Mouse (Mus musculus) testis, adult 2 months (tissue): Measurements from ENCODE around the gene Kcnip3. TPM values are rescaled to one million over a fixed set of nuclear protein-coding genes. Genes with fewer than 3 reads are reported as not detected.

Experiments used
- H3K27ac ChIP-seq: fragments of 200-500 bp; 2 replicates; pipeline ENCODE4 v1.5.1; 2012; ENCODE audit warnings: low read depth, low read length; ENCODE audit not compliant: control insufficient read depth, insufficient read depth
- H3K27me3 ChIP-seq: fragments of 200-500 bp; 2 replicates; pipeline ENCODE4 v1.6.1; 2012; ENCODE audit warnings: mild to moderate bottlenecking, low read length, moderate library complexity; ENCODE audit not compliant: control insufficient read depth, insufficient read depth
- H3K36me3 ChIP-seq: fragments of 200-500 bp; 2 replicates; pipeline ENCODE4 v1.6.1; 2012; ENCODE audit warnings: mild to moderate bottlenecking, low read length; ENCODE audit not compliant: control insufficient read depth, insufficient read depth
- H3K4me1 ChIP-seq: fragments of 200-500 bp; 2 replicates; pipeline ENCODE4 v1.6.1; 2012; ENCODE audit warnings: low read length; ENCODE audit not compliant: control insufficient read depth, insufficient read depth
- H3K4me3 ChIP-seq: fragments of 200-500 bp; 2 replicates; pipeline ENCODE4 v1.5.1; 2012; ENCODE audit warnings: low read depth, mild to moderate bottlenecking, low read length, moderate library complexity, mixed read lengths; ENCODE audit not compliant: control insufficient read depth
- CTCF ChIP-seq: fragments of 200-500 bp; IDR thresholded peaks from 2 replicates; pipeline ENCODE4 v1.5.1; 2012; ENCODE audit warnings: low read depth, mild to moderate bottlenecking, inconsistent platforms, low read length, moderate library complexity; ENCODE audit not compliant: control insufficient read depth, insufficient read depth, insufficient replicate concordance
- POLR2A ChIP-seq: fragments of 200-500 bp; IDR thresholded peaks from 2 replicates; pipeline ENCODE4 v1.6.1; 2012; ENCODE audit warnings: low read depth, mild to moderate bottlenecking, inconsistent platforms, low read length, moderate library complexity; ENCODE audit not compliant: control insufficient read depth
- polyA plus RNA-seq: library from polyadenylated mRNA; depleted of rRNA; stranded (reverse); fragments of >200 nt; gene quantifications from 2 replicates; pipeline ENCODE4 v1.2.3, GENCODE M21; 2012; rRNA removed

Gene Kcnip3
- polyA plus RNA-seq, 1 experiment, result 2.7 TPM

GRCm38 (mm10) chr2:127418266-127418970 lies 103.5 kb downstream of the Kcnip3 start:
- TF ChIP-seq POLR2A (no peak), CTCF (no peak)
- H3K4me1 ChIP-seq, result no peaks in the 10 kb centered on the region; the same call in 1 of the 2 replicates
- no peaks in the 10 kb centered on the region for H3K36me3 ChIP-seq
- H3K27me3 ChIP-seq, result no peaks in the 10 kb centered on the region
- no peak overlapping the region for H3K27ac ChIP-seq
- H3K4me3 ChIP-seq, result no peak overlapping the region

GRCm38 (mm10) chr2:127416706-127417105 lies 105.2 kb downstream of the Kcnip3 start:
- Histone ChIP-seq H3K4me1 (no peaks in the 10 kb centered on the region; the same call in 1 of the 2 replicates), H3K27ac (no peak overlapping the region), H3K36me3 (no peaks in the 10 kb centered on the region), H3K27me3 (no peaks in the 10 kb centered on the region), H3K4me3 (no peak overlapping the region)
- TF ChIP-seq CTCF, result no peak
- no peak for TF ChIP-seq POLR2A

GRCm38 (mm10) chr2:127415806-127416205 lies 106.1 kb downstream of the Kcnip3 start:
- Histone ChIP-seq H3K27me3 (no peaks in the 10 kb centered on the region), H3K36me3 (no peaks in the 10 kb centered on the region), H3K4me3 (no peak overlapping the region), H3K27ac (no peak overlapping the region), H3K4me1 (no peaks in the 10 kb centered on the region; the same call in 1 of the 2 replicates)
- TF ChIP-seq CTCF (no peak), POLR2A (no peak)

GRCm38 (mm10) chr2:127411126-127411525 lies 110.8 kb downstream of the Kcnip3 start:
- no peak overlapping the region for H3K27ac ChIP-seq
- no peaks in the 10 kb centered on the region; the same call in 1 of the 2 replicates for H3K4me1 ChIP-seq
- TF ChIP-seq POLR2A (no peak), CTCF (no peak)
- H3K4me3 ChIP-seq, result no peak overlapping the region
- no peaks in the 10 kb centered on the region for H3K36me3 ChIP-seq
- H3K27me3 ChIP-seq, result no peaks in the 10 kb centered on the region

Other genes starting within 250 kb of the Kcnip3 start
- gene Dusp2, start 185.9 kb downstream of the Kcnip3 start, polyA plus RNA-seq, result 6.7 and 9.6 TPM in 2 replicates
- gene Astl, start 183.5 kb downstream of the Kcnip3 start, polyA plus RNA-seq, result not detected in 2 replicates
- gene Adra2b, start 158.9 kb downstream of the Kcnip3 start, polyA plus RNA-seq, result 0.16 and 0.17 TPM in 2 replicates
- 53.2 and 63.0 TPM in 2 replicates for gene Gpat2, start 96.9 kb downstream of the Kcnip3 start, polyA plus RNA-seq
- 26.7 and 27.1 TPM in 2 replicates for gene Fahd2a, start 77.5 kb downstream of the Kcnip3 start, polyA plus RNA-seq
- 0.09 and 20.7 TPM in 2 replicates for gene Prom2, start 19.4 kb upstream of the Kcnip3 start, polyA plus RNA-seq
- 5.6 and 6.0 TPM in 2 replicates for gene Zfp661, start 65.0 kb upstream of the Kcnip3 start, polyA plus RNA-seq
- gene Mrps5, start 65.1 kb upstream of the Kcnip3 start, polyA plus RNA-seq, result 32.6 and 33.8 TPM in 2 replicates
- 1.2 and 1.3 TPM in 2 replicates for gene Mal, start 134.6 kb upstream of the Kcnip3 start, polyA plus RNA-seq
- gene Mall, start 207.8 kb upstream of the Kcnip3 start, polyA plus RNA-seq, result 3.5 and 4.4 TPM in 2 replicates